Mouse (Mus musculus): Measurements from ENCODE around the gene Parp4. TPM values are rescaled to one million over a fixed set of nuclear protein-coding genes. Genes with fewer than 3 reads are reported as not detected.

The Parp4 gene
- polyA plus RNA-seq, 1 experiment from 2014 or later: 2.3 TPM

DNA sequence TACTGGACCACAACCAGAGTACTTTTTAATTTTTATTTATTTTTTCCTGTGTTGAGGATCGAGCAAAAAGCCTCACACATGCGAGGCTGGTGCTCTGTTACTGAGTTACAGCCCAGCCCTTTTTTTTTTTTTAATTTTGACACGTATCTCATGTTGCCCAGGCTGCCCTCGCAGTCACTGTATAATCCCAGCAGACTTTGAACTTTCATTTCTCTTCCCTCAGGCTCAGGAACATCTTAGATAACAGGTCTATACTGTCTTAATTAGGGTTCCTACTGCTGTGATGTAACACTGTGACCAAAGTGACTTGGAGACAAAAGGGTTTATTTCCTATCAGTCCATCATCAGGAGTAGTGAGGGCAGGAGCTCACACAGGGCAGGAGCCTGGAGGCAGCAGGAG, 29.7 kb downstream of the Parp4 start:
- Histone ChIP-seq H3K4me1 (replicated peaks) (no peaks in the 10 kb centered on the region), H3K9ac (replicated peaks) (no peak overlapping the region), H3K4me2 (no peak overlapping the region), H3K4me3 (replicated peaks) (no peak overlapping the region), H3K9me3 (no peaks in the 10 kb centered on the region), H3K27ac (no peak overlapping the region), H3K27me3 (no peaks in the 10 kb centered on the region), H3K36me3 (no peaks in the 10 kb centered on the region)
- no peak for ATAC-seq (ENCODE audit: insufficient number of reproducible peaks, insufficient read depth, low FRiP score, low TSS enrichment, low read depth)
- 83% methylated on average over 4 of the region's 4 CpGs for WGBS

- no peaks in the 10 kb centered on the region for H3K27me3 ChIP-seq
- no peaks in the 10 kb centered on the region for H3K9me3 ChIP-seq
- 83% methylated on average over 3 of the region's 3 CpGs for WGBS
- no peak overlapping the region for H3K9ac ChIP-seq (replicated peaks)
- no peaks in the 10 kb centered on the region for H3K36me3 ChIP-seq
- no peak overlapping the region for H3K27ac ChIP-seq
- no peak for ATAC-seq (ENCODE audit: insufficient number of reproducible peaks, insufficient read depth, low FRiP score, low TSS enrichment, low read depth)
- no peak overlapping the region for H3K4me3 ChIP-seq (replicated peaks)
- no peaks in the 10 kb centered on the region for H3K4me1 ChIP-seq (replicated peaks)
- H3K4me2 ChIP-seq: no peak overlapping the region
These were observed 37.8 kb downstream of the Parp4 start for GRCm38 (mm10) chr14:56613212-56613611.

GRCm38 (mm10) chr14:56617470-56617869, 42.1 kb downstream of the Parp4 start:
- WGBS: 85% methylated on average over 1 of the region's 1 CpGs
- no peak overlapping the region for H3K9ac ChIP-seq (replicated peaks)

DNA sequence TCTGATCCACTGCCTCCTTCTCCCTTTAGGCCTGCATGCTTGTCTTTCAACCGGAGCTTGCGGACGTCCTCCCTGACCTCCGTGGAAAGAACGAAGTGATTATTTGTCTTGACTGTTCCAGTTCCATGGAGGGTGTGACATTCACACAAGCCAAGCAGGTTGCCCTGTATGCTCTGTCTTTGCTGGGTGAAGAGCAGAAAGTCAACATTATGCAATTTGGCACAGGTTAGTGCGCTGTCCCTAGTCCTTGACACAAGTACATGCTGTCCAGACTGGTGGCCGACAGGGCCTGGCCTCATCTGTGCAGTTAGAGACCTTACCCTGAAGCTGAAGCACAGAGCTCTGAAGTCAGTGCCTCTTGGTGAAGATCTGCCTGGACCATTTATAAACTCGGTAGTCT, 45.0 kb downstream of the Parp4 start:
- no peaks in the 10 kb centered on the region for H3K4me1 ChIP-seq (replicated peaks)
- no peak overlapping the region for H3K4me3 ChIP-seq (replicated peaks)
- H3K27me3 ChIP-seq: no peaks in the 10 kb centered on the region
- ATAC-seq (ENCODE audit: insufficient number of reproducible peaks, insufficient read depth, low FRiP score, low TSS enrichment, low read depth): no peak
- WGBS: 93% methylated on average over 8 of the region's 8 CpGs
- H3K36me3 ChIP-seq: no peaks in the 10 kb centered on the region
- H3K9me3 ChIP-seq: no peaks in the 10 kb centered on the region
- no peak overlapping the region for H3K27ac ChIP-seq
- no peak overlapping the region for H3K9ac ChIP-seq (replicated peaks)
- H3K4me2 ChIP-seq: no peak overlapping the region

More at GRCm38 (mm10) chr14:56617470-56617869, 42.1 kb downstream of the Parp4 start:
- ATAC-seq (ENCODE audit: insufficient number of reproducible peaks, insufficient read depth, low FRiP score, low TSS enrichment, low read depth): no peak
- H3K27ac ChIP-seq: no peak overlapping the region
- no peaks in the 10 kb centered on the region for H3K9me3 ChIP-seq
- H3K4me1 ChIP-seq (replicated peaks): no peaks in the 10 kb centered on the region
- no peak overlapping the region for H3K4me3 ChIP-seq (replicated peaks)
- H3K4me2 ChIP-seq: no peak overlapping the region
- no peaks in the 10 kb centered on the region for H3K36me3 ChIP-seq
- no peaks in the 10 kb centered on the region for H3K27me3 ChIP-seq

DNA sequence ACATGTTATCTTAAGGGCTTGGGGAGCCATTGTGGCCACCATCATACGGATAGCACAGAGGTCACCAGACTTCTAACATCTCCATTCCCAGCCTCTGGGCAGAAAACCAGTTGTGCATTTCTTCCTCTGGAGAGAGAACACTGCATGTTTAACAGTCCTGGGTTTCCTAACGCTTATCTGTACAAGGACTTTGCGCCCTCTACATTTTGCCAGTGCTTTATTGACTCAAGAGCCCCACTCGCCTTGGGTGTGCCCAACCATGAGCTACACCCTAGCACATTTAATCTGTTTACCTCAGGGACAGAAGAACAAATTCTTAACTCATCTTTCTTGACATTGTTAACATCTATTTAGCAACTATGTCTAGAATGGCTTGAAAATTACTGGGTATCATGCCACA, 50.8 kb downstream of the Parp4 start:
- Histone ChIP-seq H3K36me3 (no peaks in the 10 kb centered on the region), H3K27ac (no peak overlapping the region), H3K4me3 (replicated peaks) (no peak overlapping the region), H3K27me3 (no peaks in the 10 kb centered on the region), H3K4me1 (replicated peaks) (no peaks in the 10 kb centered on the region), H3K9me3 (no peaks in the 10 kb centered on the region; the same call in 1 of the 2 replicates), H3K4me2 (no peak overlapping the region), H3K9ac (replicated peaks) (no peak overlapping the region)
- no peak for ATAC-seq (ENCODE audit: insufficient number of reproducible peaks, insufficient read depth, low FRiP score, low TSS enrichment, low read depth)
- 86% methylated on average over 4 of the region's 4 CpGs for WGBS

DNA sequence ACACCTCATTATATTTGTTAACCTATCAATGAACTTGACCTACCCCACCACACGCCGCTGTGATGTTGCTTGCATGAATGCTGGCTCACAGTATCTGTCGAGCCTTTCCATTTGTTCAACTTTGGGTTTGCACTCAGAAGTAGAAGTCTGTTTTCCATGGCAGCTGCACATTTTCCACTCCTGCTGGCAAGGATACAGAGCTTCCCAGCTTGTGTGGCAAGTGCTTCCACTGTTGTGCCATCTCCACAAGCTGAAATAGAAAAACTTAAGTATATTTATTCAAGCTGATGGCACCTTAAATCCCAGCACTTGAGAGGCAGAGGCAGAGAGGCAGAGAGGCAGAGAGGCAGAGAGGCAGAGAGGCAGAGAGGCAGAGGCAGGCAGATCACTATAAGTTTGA, 52.9 kb downstream of the Parp4 start:
- Histone ChIP-seq H3K27ac (no peak overlapping the region), H3K4me2 (no peak overlapping the region), H3K4me1 (replicated peaks) (no peaks in the 10 kb centered on the region), H3K9me3 (no peaks in the 10 kb centered on the region; the same call in 1 of the 2 replicates), H3K4me3 (replicated peaks) (no peak overlapping the region), H3K36me3 (no peaks in the 10 kb centered on the region), H3K27me3 (no peaks in the 10 kb centered on the region), H3K9ac (replicated peaks) (no peak overlapping the region)
- ATAC-seq (ENCODE audit: insufficient number of reproducible peaks, insufficient read depth, low FRiP score, low TSS enrichment, low read depth): no peak
- WGBS: 95% methylated on average over 3 of the region's 3 CpGs

DNA sequence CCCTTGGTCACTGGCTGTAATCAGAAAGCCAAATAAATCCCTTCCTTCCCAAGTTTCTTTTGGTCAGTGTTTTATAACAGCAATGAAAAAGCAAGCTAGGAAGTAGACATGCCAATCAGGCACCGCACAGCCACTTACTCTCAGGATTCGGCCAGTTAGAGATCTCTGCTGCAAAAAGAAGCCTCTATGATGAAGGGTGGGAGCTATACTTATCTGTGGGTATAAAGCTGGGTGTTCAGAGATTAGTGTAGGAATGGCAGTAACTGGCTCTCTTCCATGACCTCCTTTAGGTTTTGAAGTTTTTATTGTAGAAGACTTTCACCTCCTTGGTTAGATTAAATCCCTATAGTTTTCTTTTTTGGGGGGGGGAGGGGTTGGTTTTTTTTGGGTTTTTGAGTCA, 55.7 kb downstream of the Parp4 start:
- 80% methylated on average over 2 of the region's 2 CpGs for WGBS
- Histone ChIP-seq H3K36me3 (no peaks in the 10 kb centered on the region), H3K9me3 (no peaks in the 10 kb centered on the region; the same call in 1 of the 2 replicates), H3K27ac (no peak overlapping the region), H3K27me3 (no peaks in the 10 kb centered on the region), H3K4me2 (no peak overlapping the region), H3K4me3 (replicated peaks) (no peak overlapping the region), H3K9ac (replicated peaks) (no peak overlapping the region), H3K4me1 (replicated peaks) (no peaks in the 10 kb centered on the region)
- ATAC-seq (ENCODE audit: insufficient number of reproducible peaks, insufficient read depth, low FRiP score, low TSS enrichment, low read depth): no peak

GRCm38 (mm10) chr14:56647206-56647605, 71.8 kb downstream of the Parp4 start:
- H3K4me3 ChIP-seq (replicated peaks): no peak overlapping the region
- no peak overlapping the region for H3K9ac ChIP-seq (replicated peaks)
- no peaks in the 10 kb centered on the region for H3K9me3 ChIP-seq
- no peaks in the 10 kb centered on the region for H3K27me3 ChIP-seq
- no peak overlapping the region for H3K27ac ChIP-seq
- H3K4me2 ChIP-seq: no peak overlapping the region
- H3K4me1 ChIP-seq (replicated peaks): no peaks in the 10 kb centered on the region
- WGBS: 55% methylated on average over 7 of the region's 7 CpGs
- no peak for ATAC-seq (ENCODE audit: insufficient number of reproducible peaks, insufficient read depth, low FRiP score, low TSS enrichment, low read depth)
- H3K36me3 ChIP-seq: no peaks in the 10 kb centered on the region

DNA sequence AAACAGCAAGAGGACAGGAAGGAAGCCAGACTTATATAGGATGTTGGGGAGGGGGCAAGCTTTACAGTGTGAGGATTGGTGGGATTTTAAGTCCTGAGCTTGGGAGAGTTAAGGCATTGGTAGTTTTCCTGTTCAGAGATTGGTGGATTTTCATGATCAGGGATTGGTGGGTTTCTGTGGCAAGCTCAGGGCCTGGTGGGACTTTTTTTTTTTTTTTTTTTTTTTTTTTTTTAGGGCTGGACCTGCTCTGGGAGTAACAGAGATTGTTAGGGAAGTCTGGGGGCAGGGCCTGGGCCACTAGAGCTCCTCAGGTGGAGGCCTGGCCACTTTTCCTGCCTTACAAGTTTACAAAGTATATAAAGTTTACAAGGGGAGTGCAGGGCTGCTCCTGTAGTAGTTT, 74.0 kb downstream of the Parp4 start:
- Histone ChIP-seq H3K27me3 (no peaks in the 10 kb centered on the region), H3K9ac (replicated peaks) (no peak overlapping the region), H3K4me2 (no peak overlapping the region), H3K4me3 (replicated peaks) (no peak overlapping the region), H3K36me3 (0 out of 2 replicates have a peak, but pooled peaks cover 7% of the 10 kb centered on the region), H3K9me3 (peaks cover 14% of the 10 kb centered on the region), H3K27ac (0 out of 2 replicates have a peak overlapping the region, but pooled peaks have one; percentile 25), H3K4me1 (replicated peaks) (no peaks in the 10 kb centered on the region)
- ATAC-seq (ENCODE audit: insufficient number of reproducible peaks, insufficient read depth, low FRiP score, low TSS enrichment, low read depth): no peak

DNA sequence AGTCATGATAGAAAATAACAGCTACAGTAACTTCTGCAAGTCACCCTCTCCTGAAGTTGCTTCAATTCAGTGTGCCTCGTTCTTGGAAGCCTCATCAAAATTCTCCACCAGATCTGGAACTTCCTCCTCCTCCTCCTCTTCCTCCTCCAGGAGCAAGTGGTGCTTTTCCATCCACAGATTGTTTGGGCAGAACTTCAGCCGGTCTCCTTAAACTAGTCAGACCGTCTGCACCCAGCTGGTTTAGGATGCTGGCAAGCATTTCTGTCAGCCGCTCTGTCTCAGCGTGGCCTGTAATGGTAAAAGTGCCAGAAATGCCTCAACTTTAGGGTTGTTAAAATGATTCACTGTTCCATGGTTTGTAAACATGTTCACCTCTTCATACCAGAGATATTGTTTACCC, 90.2 kb downstream of the Parp4 start:
- ATAC-seq (ENCODE audit: insufficient number of reproducible peaks, insufficient read depth, low FRiP score, low TSS enrichment, low read depth): no peak
- peaks cover 22% of the 10 kb centered on the region for H3K4me1 ChIP-seq (replicated peaks)
- H3K9ac ChIP-seq (replicated peaks): no peak overlapping the region
- H3K27ac ChIP-seq: no peak overlapping the region
- WGBS: 55% methylated on average over 5 of the region's 5 CpGs
- no peak overlapping the region for H3K4me2 ChIP-seq
- H3K27me3 ChIP-seq: no peaks in the 10 kb centered on the region
- H3K9me3 ChIP-seq: no peaks in the 10 kb centered on the region
- no peak overlapping the region for H3K4me3 ChIP-seq (replicated peaks)
- no peaks in the 10 kb centered on the region for H3K36me3 ChIP-seq

GRCm38 (mm10) chr14:56666909-56667308, 91.5 kb downstream of the Parp4 start:
- peak overlapping the region; percentile 79 for H3K4me2 ChIP-seq
- no peak overlapping the region for H3K9ac ChIP-seq (replicated peaks)
- 67% methylated on average over 3 of the region's 3 CpGs for WGBS
- H3K36me3 ChIP-seq: peaks cover 6% of the 10 kb centered on the region; the same call in 1 of the 2 replicates
- no peak overlapping the region for H3K27ac ChIP-seq
- peaks cover 28% of the 10 kb centered on the region for H3K4me1 ChIP-seq (replicated peaks)
- ATAC-seq (ENCODE audit: insufficient number of reproducible peaks, insufficient read depth, low FRiP score, low TSS enrichment, low read depth): no peak
- no peak overlapping the region for H3K4me3 ChIP-seq (replicated peaks)
- H3K9me3 ChIP-seq: no peaks in the 10 kb centered on the region
- no peaks in the 10 kb centered on the region for H3K27me3 ChIP-seq

- under 1% methylated on average over 70 of the region's 70 CpGs for WGBS
- Histone ChIP-seq H3K9me3 (no peaks in the 10 kb centered on the region), H3K4me1 (replicated peaks) (peaks cover 28% of the 10 kb centered on the region), H3K36me3 (peaks cover 18% of the 10 kb centered on the region), H3K9ac (replicated peaks) (peak within 1 kb of the TSS; percentile 90), H3K4me3 (replicated peaks) (peak within 1 kb of the TSS; percentile 90), H3K27ac (peak within 1 kb of the TSS; percentile 94), H3K27me3 (no peaks in the 10 kb centered on the region), H3K4me2 (peak within 1 kb of the TSS; percentile 79)
- peak; percentile 100 for ATAC-seq (ENCODE audit: insufficient number of reproducible peaks, insufficient read depth, low FRiP score, low TSS enrichment, low read depth)
These were observed 92.8 kb downstream of the Parp4 start, which contains the start of gene Mphosph8 for GRCm38 (mm10) chr14:56667969-56668802. Gene Mphosph8 (plus strand): TSS chr14:56668248.
